Mouse (Mus musculus): ENCODE measurements around the gene Hdgfl2.

Hdgfl2 gene

DNA sequence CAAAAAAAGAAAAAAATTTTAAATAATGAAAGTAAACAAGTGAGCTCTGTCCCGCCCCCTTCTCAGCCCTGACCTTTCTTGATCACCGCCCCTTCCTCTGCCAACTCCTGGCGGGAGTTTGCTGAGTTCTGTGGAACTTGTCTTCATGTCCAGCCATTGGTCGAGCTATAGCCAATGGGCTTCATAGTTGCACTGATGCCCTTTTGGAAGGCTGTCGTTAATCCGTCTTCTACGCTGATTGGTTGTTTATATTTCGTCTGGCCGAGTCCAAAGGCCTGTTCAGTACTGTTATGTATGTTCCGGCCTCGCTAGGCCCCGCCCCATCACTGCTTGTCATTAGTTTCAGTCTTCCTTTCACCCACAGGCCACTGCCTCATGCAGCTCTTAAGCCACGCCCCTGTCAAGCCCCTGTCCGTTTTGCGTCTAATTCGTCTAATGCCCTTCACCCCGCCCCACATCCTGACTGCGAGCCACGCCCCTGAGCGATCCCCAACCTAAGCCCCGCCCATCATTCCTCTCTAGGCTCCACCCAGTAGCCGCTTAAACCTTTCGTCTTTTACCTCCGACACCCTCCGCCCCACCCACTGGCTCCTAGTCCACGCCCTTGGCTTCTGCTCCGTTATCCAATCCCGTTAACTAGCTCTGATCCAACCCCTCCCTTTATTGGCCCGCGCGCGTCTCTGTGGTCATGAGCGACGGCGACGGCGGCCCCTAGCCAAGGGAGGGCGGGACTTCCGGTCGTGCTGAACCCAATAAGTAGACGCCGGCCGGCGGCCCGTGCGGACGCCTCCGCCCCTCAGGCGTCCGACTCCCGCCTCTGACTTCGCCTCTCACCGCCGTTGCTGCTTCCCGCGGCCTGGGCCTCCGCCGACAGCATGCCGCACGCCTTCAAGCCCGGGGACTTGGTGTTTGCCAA, at the start of gene Hdgfl2:
TSS of gene Hdgfl2 (plus strand) at position 755 of the 916 bp plus-strand sequence.
- DNase-seq (ENCODE audit: low spot score), result peak; percentile 99

DNA sequence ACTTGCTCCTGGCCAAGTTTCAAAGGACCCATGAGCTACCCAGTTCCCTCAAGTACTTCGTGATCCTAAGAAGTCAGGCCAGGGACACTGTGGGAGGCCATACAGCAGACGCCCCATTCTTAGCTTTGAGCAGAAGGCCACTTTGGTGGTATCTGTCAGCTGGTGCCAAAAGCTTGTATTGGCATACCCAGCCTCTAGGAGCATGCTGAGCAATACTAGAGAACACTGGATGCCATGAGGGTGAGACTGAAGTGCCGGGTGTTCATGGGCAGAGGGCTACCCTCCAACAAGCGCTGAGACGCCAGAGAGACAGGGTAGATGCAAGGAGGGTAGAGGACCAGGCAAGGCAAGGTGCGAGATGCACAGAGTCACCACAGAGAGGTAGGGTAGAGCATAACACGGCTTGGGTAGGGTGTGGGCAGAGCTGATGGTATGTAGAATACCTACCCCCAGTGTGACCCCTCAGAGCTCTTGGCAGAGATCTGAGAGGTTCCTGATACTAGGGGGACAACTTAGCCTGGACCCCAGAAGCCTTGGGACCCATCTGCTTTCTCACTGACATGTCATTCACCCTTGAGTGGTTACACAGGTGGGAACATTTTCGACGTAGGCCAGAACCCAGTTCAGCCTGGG, 49.1 kb upstream of the Hdgfl2 start:
- no peak for DNase-seq (ENCODE audit: low spot score)

DNA sequence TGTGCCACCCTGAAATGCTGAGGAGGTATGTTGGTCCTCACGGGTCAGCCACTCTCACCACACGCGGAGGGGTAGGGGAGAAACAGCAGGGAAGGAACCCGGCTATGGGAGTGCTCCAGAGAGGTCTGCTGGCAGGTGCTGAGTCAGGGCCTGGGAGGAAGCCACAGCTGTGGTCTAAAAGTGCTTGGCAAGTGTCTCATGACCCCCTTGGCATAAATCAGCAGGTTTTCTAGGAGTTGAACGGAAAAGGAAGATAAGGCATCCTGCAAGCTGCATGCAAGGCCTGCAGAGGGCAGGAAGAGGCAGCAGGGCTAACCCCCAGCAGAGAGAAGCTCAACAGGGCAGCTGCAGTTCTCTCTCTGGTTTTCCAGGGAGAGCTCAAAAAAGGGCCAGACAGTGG, 48.5 kb upstream of the Hdgfl2 start:
- no peak for DNase-seq (ENCODE audit: low spot score)

DNA sequence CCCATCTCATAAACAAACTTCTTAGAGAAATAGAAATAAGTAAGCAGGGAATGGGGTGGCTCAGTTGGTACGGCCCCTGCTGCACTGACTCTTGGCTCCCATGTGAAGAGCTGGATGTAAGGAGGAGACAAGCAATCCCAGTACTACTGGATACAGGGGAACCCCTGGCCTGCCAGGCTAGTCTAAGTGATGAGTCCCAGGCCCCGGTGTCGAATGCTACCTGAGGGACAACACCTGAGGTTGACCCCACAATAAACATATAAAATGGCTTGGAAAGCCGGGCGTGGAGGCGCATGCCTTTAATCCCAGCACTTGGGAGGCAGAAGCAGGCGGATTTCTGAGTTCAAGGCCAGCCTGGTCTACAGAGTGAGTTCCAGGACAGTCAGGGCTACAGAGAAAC, 48.0 kb upstream of the Hdgfl2 start:
- no peak for DNase-seq (ENCODE audit: low spot score)

DNA sequence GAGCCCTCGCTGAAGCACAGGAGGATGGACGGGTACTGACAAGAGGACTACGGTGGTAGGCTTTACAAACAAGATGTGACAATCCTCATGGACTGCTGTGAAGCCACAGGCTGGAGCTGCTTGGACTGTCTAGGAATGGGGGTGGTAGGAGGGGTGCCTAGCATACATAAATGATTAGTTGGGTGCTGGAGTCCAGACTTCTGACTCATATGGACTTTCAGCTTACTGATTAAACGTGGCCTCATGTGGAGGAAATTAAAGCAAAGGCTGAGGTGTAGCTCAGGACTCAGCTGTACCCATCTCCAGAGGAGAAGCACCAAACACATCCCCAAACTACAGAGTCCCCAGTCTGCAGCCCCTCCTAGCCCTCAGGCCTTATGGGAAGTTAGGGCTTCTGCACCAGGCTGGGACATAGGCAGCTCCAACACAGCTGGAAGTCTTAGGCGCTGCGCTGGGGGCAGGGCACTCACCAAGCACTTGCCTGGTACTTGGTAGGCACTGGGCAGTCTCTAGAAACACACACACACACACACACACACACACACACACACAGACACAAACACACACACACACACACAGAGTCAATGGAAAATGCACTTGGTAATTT, 47.2 kb upstream of the Hdgfl2 start:
- DNase-seq (ENCODE audit: low spot score), result no peak

DNA sequence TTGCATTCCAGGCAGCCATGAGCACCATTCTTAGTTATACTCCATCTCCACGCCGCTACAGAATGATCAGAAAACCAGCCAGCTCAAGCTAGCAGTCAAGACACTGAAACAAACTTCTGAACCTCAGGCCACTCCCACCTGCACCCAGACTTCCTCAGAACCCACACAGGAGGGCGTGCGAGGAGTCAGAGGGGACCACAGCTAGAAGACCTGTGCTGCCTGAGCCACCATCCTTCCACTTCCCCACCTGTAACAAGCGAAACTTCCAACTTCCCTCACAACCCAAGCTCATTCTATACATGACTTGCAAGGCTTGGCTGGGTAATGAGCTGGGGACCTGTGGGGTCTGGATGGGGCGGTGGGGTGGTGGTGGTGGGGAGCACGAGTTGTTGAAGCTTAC, 46.6 kb upstream of the Hdgfl2 start:
- no peak for DNase-seq (ENCODE audit: low spot score)

DNA sequence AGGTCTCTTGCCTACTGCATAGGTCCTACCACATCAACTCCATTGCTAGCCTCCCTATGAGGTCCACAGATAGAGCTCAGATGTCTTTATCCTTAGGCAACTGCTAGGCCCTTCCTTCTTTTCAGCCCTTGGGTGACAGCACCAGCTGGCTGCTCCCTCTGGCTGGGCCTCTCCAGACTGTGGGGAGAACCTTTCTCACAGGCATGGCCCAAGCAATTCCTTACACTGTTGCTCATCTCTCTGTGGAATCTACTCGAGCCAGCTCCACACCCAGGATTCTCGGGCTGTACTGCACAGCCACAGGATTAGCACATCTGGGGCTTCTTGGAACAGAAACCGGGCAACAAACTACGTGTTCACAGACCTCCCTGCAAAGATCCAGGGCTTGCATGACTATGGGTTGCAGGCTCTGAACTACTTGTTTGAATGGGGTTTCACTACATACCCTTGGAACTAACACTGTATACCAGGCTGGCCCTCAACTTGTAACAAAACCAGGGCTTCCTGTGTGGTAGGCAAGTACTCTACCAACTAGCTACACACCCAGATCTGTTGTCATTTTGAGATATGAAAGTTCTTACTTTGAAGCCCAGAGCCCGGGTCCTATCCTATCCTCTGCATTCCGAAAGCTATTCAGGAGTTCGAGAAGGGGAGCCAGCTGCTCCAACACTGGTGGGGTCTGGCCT, 45.3 kb upstream of the Hdgfl2 start:
- no peak for DNase-seq (ENCODE audit: low spot score)

DNA sequence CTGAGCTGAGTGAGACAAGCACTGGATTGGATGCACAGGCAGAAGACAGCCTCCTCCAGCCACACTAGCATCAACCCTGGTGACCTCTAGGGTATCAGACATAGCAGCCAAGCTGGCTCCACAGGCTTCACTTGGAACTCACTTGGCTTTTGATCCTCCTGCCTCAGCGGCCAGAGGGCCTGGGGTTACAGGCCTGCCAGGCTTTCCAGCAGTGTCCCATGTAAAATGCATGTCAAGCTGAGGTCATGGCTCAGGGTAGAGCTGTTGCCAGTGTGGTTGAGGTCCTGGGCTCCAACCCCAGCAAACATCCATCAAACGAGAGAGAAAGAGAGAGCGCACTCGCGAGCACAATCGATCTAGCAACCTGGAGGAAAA, 44.7 kb upstream of the Hdgfl2 start:
- DNase-seq (ENCODE audit: low spot score), result no peak

DNA sequence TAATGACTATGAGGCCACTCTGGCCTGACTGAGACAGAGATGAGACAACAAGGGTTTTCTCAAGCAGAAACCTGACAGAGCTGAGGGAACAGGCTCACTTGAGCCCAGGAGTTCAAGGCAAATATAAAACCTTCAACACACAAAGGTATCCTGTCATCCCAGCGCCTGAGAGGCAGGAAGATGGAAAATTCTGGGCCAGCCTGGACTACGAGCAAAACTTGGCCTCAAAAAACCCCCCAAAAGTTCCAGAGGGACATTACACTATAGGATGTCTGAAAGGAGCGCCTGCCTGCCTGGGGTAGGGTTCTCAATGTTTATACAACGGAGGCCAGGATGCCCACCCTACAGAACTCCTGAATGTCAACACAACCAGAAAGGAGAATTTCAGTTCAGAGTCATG, 44.2 kb upstream of the Hdgfl2 start:
- no peak for DNase-seq (ENCODE audit: low spot score)

DNA sequence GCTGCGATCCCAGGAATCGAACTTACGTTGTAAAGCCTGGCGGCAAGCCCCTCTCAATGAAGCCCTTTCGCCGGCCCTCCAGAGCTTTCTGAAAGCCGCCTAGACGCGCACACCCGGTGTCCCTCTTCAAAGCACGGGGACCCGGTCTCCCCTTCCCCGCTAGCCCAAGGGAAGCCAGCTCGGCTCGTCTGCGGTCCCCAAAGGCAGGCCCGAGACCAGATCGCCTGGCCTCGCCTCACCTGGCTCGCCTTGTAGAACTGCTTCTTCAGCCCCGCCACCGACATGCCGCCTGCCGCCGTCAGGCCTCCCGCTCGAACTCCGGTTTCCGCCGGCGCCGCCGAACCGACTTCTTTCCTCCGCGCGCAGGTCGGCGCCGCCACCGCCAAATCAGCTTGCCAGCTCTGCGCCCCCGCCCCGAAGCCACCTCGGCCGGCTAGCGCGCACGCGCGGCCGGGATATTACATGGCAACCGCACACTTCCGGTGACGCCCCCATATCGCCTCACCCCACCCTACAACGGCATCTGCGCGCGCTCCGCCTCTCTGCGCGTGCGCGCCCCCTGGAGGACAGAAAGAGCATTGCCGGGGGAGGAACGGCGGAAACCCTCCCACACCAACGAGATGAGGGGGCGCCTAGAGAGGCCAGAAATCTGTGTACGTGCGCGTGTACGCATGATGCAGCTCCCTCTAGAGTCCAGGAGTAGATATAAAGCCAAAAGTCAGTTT, 43.1 kb upstream of the Hdgfl2 start, which contains the start of gene Sh3gl1:
TSS of gene Sh3gl1 (minus strand) at position 460 of the 725 bp plus-strand sequence.
- peak; percentile 100 for DNase-seq (ENCODE audit: low spot score)

DNA sequence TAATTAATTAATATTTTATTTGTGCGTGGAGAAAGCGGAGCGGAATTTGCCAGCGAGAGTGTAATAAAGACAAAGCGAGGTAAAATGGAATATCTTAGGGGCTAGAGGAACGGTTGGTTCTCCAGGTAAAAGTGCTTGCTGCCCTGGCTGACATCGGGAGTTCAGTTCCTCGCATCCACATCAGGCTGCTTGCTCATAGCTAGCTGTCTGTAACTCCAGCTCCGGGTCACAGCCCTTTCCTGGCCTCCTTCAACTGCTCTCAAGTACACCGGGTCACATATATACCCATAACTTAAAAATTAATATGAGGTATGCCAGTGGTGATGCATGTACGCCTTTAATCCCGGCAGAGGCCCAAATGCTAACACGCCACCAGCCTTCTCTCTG, 42.5 kb upstream of the Hdgfl2 start:
- no peak for DNase-seq (ENCODE audit: low spot score)

DNA sequence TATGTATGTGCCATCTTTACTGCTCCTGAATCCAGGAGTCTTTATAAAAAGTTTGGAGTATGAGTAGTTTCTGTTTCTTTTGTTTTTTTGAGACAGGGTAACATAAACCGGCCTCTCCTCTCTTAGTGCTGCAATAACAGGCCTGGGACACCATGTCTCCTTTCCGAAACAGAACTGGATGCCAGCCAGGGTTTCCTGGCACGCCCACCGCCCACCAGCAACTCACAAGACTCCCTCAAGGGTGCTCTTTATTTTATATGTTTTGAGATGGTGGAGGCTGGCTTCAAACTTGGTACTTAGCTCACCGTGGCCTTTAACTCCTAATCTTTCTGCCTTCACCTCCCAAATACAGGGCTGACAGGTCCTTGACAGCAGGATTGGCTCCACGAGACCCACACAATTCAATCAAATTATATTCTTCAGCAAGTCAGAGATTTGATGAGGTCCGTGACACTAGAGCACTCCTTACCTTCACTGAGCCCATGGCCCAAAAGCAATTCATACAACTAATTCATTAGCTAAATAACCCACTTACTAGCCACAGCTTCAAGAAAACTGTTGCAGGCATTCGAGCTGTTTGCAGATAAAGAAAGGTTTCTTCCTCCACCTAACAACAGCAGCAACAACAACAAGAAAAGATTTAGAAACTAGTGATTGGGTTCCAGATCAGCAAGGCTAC, 40.7 kb upstream of the Hdgfl2 start:
- DNase-seq (ENCODE audit: low spot score), result no peak

DNA sequence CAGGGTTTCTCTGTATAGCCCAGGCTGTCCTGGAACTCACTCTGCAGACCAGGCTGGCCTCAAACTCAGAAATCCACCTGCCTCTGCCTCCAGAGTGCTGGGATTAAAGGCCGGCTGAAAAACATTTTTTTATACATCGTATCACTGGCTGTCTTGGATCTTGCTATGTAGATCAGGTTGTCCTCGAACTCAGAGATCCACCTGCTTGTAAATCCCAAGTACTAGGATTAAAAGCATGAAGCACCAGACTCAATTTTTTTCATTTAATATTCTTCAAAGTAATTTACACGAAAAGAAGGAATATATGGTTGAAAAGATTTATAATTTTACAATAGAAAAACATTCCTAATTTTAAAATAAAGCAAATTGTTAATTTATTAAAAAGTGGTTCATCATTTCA, 40.1 kb upstream of the Hdgfl2 start:
- DNase-seq (ENCODE audit: low spot score), result no peak

DNA sequence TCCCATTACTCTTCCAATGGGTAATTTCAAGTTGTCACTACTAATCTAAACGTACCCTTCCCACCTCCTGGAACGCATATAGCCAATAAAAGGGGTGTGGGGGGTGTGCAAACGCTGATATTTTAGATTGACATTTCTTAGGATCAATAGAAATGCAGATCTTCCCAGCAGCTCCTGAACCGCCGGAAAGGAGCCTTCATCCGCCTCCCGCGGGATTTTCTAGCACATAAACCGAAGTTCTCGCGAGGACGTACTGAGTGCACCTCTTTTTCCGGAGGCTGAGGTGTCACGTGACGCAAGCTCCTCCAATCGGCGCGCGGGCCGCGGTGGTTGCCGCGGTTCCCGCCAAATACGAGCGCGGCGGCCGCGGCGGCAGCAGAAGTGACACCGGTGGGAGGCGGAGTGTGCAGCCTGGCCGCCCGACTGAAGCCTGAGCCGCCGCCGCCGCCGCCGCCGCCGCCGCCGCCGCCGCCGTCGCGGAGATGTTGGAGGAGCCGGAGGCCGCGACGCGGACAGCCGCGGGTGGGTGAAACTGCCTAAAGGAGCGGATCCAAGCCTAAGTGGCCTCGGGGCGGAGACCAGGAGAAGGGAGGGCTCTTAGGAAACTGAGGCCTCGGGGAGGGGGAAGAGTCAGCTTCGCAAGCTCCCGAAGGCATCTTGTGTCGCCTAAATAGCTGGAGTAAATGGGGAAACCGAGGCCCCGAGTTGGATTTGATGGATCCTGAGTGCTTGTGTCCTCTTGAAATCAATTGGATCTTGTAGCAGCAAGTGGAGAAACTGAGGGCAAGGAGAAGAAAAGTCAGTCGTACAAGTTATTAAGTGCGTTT, 39.2 kb upstream of the Hdgfl2 start, which contains the start of gene Chaf1a:
TSS of gene Chaf1a (plus strand) at position 410 of the 827 bp plus-strand sequence.
- DNase-seq (ENCODE audit: low spot score), result peak; percentile 90

DNA sequence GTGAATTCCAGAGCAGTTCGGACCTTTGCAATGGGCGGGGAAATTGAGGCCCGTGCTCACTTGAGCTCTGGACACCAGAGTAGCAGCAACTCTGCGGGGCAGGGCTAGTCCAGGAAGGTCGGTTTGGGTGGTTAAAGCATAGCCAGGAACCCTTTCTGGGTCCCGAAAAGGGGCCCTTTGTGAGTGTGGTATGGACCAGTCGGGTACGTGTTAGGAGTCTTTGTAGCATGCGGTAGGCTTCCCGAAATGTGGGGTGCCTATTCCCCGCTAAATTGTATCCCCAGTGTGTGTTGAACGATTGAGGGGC, 38.6 kb upstream of the Hdgfl2 start:
- no peak for DNase-seq (ENCODE audit: low spot score)

DNA sequence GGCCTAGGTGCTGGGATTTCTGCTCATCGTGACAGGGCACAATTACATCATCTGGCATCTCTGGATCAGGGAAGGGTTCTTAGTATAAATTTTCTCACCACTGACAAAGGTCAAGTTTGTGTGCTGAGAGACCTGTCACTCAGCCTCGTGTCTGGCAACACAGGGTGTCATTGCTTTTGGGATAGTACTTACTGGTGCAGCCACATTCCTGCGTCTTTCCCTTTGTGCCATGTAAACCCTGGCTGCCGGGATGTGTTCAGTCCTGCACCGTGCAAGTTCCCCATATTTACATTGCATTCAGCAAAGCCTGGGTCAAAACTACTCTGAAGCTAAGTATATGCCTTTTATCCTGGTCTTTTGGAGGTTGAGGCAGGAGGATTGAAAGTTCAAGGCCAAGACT, 28.1 kb upstream of the Hdgfl2 start:
- DNase-seq (ENCODE audit: low spot score), result no peak

DNA sequence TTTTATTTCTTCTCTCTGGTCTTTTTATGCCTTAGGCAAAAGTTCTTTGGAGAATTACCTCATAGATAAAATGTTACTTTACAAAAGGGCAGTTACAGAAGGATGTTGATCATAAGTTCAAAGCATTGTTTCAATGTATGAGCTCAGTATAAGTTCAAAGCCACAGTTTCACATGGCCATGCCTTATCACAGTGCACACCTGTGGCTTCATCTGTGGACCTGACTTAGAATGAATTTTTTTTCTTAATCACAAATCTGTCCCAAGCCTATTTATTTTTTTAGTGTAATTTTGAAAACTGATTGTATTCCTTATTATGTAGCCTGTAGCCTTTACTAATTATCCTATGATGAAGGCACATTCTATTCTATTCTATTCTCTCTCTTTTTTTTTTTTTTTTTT, 24.5 kb upstream of the Hdgfl2 start:
- DNase-seq (ENCODE audit: low spot score), result no peak

DNA sequence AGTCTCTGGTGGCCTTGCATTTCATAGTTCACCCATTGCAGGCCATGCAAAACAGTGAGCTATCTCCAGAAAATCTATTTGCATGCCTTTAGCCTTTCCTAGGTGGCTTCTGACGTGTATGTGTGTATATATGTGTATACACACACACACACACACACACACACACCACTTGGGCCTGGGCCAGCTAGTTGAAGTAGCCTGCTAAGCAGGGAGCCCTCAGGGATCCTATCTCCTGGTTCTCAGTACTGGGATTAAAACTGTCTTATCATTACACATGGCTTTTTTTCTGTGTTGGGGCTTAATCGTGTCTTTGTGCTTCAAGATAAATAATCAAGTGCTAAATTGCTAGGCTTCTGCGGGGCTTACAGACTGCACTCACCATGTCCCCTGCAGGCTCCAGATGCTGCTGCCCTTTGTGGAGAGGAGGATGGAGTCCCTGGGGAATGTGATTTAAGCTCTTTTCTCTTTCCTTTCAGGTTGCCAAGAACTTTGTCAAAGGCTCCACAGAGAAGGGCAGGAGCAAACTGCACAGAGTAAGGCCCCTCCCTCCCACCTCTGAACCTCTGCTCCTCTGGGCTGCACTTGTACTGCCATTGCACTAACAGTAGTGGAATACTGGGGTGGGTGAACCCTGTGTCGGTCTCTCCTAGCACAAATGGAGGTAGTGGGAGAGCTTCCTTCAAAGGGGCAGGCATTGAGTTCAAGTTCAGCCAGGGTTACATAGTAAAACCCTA, 23.3 kb upstream of the Hdgfl2 start:
- DNase-seq (ENCODE audit: low spot score), result no peak

DNA sequence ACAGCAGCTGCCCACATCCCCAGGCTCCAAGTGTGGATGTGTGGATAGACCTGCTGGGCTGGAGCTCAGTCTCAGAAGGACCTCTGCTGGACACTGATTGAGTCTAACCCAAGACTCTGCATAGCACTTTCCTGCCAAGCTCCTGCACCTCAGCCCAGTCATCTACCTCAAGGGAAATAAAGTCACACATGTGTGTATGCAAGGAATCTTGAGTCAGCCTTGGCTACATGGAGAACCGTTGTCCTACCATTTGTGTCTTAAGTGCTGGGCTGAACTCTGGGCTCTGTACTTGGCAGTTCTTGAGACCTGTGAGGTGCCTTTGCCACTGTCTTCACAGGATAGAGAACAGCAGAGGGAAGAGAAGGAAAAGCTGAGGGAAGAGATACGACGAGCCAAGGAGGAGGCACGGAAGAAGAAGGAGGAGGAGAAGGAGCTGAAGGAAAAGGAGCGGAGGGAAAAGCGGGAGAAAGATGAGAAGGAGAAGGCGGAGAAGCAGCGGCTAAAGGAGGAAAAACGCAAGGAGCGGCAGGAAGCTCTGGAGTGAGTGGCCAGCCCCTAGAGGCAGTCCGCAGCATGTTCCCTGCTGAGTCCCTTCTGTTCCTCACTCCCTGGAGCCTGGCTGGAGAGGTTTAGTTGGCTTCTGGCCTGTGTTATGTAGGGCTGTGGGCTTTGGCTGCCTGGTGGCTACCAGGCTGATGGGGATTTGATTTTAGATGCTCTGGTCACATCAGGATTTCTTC, 21.9 kb upstream of the Hdgfl2 start:
- DNase-seq (ENCODE audit: low spot score), result no peak
